Mouse (Mus musculus): Measurements from ENCODE around the gene Grn. TPM values are rescaled to one million over a fixed set of nuclear protein-coding genes. Genes with fewer than 3 reads are reported as not detected.
"Not testable (repeated sequence)": the region's sequence is repeated elsewhere in the genome, so short reads cannot be mapped to it uniquely, and the experiment has no call there.

Gene Grn
- total and polyA plus RNA-seq, 3 experiments, result 63.7 to 453 (median 106) TPM

GRCm38 (mm10) chr11:102409795-102410330 lies 20.3 kb upstream of the Grn start:
- no peak overlapping the region for H3K27ac ChIP-seq (ENCODE audit: insufficient read depth, low read depth)
- dilution Hi-C loops (cut with MboI; ENCODE audit: extremely low pct_ligation_motif_present, extremely low pct_unique_long_range_greater_than_20kb, low sequenced_read_pairs) (loop anchor here (25.0 kb wide), 1 partner anchor 98 kb away; the partner anchor contains the start of gene Ubtf), in situ Hi-C loops (cut with MboI; ENCODE audit: low pct_ligation_motif_present, low pct_unique_long_range_greater_than_20kb, low sequenced_read_pairs) (loop anchor here (5.0 kb wide), 2 partner anchors 88 to 118 kb away; no protein-coding TSS in a partner anchor)
- no peak overlapping the region for H3K9ac ChIP-seq (ENCODE audit: insufficient read depth, low read depth)
- peaks cover 12% of the 10 kb centered on the region for H3K79me2 ChIP-seq (replicated peaks; ENCODE audit: control insufficient read depth, extremely low read depth, insufficient read depth, poor library complexity, severe bottlenecking)
- no peak overlapping the region for H3K4me2 ChIP-seq (ENCODE audit: insufficient read depth, low read depth, poor library complexity, severe bottlenecking)
- no peak for DNase-seq (ENCODE audit: extremely low read depth)
- TF ChIP-seq ZKSCAN1 (IDR thresholded peaks at IDR 0.05; ENCODE audit: borderline replicate concordance, low read depth, low read length) (no peak), CTCF (conservative IDR thresholded peaks at IDR 0.05 in 1 of 2, IDR thresholded peaks at IDR 0.05 in 1 of 2; ENCODE audit: low read depth in 2 of 2, low read length in 2 of 2) (no peak), MXI1 (IDR thresholded peaks at IDR 0.05; ENCODE audit: low read depth, low read length) (no peak), ZMIZ1 (IDR thresholded peaks at IDR 0.05; ENCODE audit: low read depth, low read length) (no peak), JUN (IDR thresholded peaks at IDR 0.05; ENCODE audit: insufficient read depth, low read depth, low read length) (no peak), ZC3H11A (IDR thresholded peaks at IDR 0.05; ENCODE audit: low read depth, low read length) (no peak), MYC (IDR thresholded peaks at IDR 0.05; ENCODE audit: low read depth, low read length) (no peak), NELFE (IDR thresholded peaks at IDR 0.05; ENCODE audit: low read depth, low read length) (no peak)
- H3K36me3 ChIP-seq (replicated peaks in 1 of 2; ENCODE audit: control insufficient read depth in 1 of 2, insufficient read depth in 1 of 2, low read length in 1 of 2), result peaks cover 9 to 12% of the 10 kb centered on the region in 2 experiments
- no peak overlapping the region for H3K4me3 ChIP-seq (replicated peaks in 1 of 3; ENCODE audit: low read depth in 2 of 3, low read length in 2 of 3, poor library complexity in 1 of 3)
- no peaks in the 10 kb centered on the region for H3K9me3 ChIP-seq (replicated peaks; ENCODE audit: low read length)
- H3K27me3 ChIP-seq (replicated peaks), result no peaks in the 10 kb centered on the region
- H3K4me1 ChIP-seq (ENCODE audit: control insufficient read depth in 1 of 2, insufficient read depth in 2 of 2), result peaks cover 10 to 35% of the 10 kb centered on the region in 2 experiments

GRCm38 (mm10) chr11:102410345-102410744 lies 19.8 kb upstream of the Grn start:
- not testable (repeated sequence) for H3K27me3 ChIP-seq (replicated peaks); H3K27ac ChIP-seq (ENCODE audit: insufficient read depth, low read depth); H3K9ac ChIP-seq (ENCODE audit: insufficient read depth, low read depth); H3K4me3 ChIP-seq (replicated peaks in 1 of 3; ENCODE audit: low read depth in 2 of 3, low read length in 2 of 3, poor library complexity in 1 of 3); H3K36me3 ChIP-seq (replicated peaks in 1 of 2; ENCODE audit: control insufficient read depth in 1 of 2, insufficient read depth in 1 of 2, low read length in 1 of 2); DNase-seq (ENCODE audit: extremely low read depth); H3K9me3 ChIP-seq (replicated peaks; ENCODE audit: low read length); H3K4me2 ChIP-seq (ENCODE audit: insufficient read depth, low read depth, poor library complexity, severe bottlenecking)
- dilution Hi-C loops (cut with MboI; ENCODE audit: extremely low pct_ligation_motif_present, extremely low pct_unique_long_range_greater_than_20kb, low sequenced_read_pairs), result loop anchor here (25.0 kb wide), 1 partner anchor 98 kb away; the partner anchor contains the start of gene Ubtf
- peak; percentile 71 for TF ChIP-seq ZNF384 (IDR thresholded peaks at IDR 0.05; ENCODE audit: low read depth, low read length)
- H3K79me2 ChIP-seq (replicated peaks; ENCODE audit: control insufficient read depth, extremely low read depth, insufficient read depth, poor library complexity, severe bottlenecking), result peaks cover 12% of the 10 kb centered on the region
- peaks cover 13 to 31% of the 10 kb centered on the region in 2 experiments for H3K4me1 ChIP-seq (ENCODE audit: control insufficient read depth in 1 of 2, insufficient read depth in 2 of 2)
- in situ Hi-C loops (cut with MboI; ENCODE audit: low pct_ligation_motif_present, low pct_unique_long_range_greater_than_20kb, low sequenced_read_pairs), result loop anchor here (5.0 kb wide), 1 partner anchor 118 kb away; no protein-coding TSS in a partner anchor

GRCm38 (mm10) chr11:102411061-102411460 lies 19.1 kb upstream of the Grn start:
- no peak overlapping the region for H3K4me3 ChIP-seq (replicated peaks in 1 of 3; ENCODE audit: low read depth in 2 of 3, low read length in 2 of 3, poor library complexity in 1 of 3)
- DNase-seq (ENCODE audit: extremely low read depth), result no peak
- in situ Hi-C loops (cut with MboI; ENCODE audit: low pct_ligation_motif_present, low pct_unique_long_range_greater_than_20kb, low sequenced_read_pairs), result loop anchor here (5.0 kb wide), 1 partner anchor 119 kb away; no protein-coding TSS in a partner anchor
- H3K4me1 ChIP-seq (ENCODE audit: control insufficient read depth in 1 of 2, insufficient read depth in 2 of 2), result peaks cover 9 to 24% of the 10 kb centered on the region in 2 experiments
- H3K9me3 ChIP-seq (replicated peaks; ENCODE audit: low read length), result no peaks in the 10 kb centered on the region
- peaks cover 0 to 1% of the 10 kb centered on the region in 2 experiments for H3K36me3 ChIP-seq (replicated peaks in 1 of 2; ENCODE audit: control insufficient read depth in 1 of 2, insufficient read depth in 1 of 2, low read length in 1 of 2)
- dilution Hi-C loops (cut with MboI; ENCODE audit: extremely low pct_ligation_motif_present, extremely low pct_unique_long_range_greater_than_20kb, low sequenced_read_pairs), result loop anchor here (25.0 kb wide), 1 partner anchor 99 kb away; the partner anchor contains the start of gene Ubtf
- no peaks in the 10 kb centered on the region for H3K27me3 ChIP-seq (replicated peaks)
- H3K4me2 ChIP-seq (ENCODE audit: insufficient read depth, low read depth, poor library complexity, severe bottlenecking), result no peak overlapping the region
- H3K79me2 ChIP-seq (replicated peaks; ENCODE audit: control insufficient read depth, extremely low read depth, insufficient read depth, poor library complexity, severe bottlenecking), result peaks cover 7% of the 10 kb centered on the region
- TF ChIP-seq USF2 (conservative IDR thresholded peaks at IDR 0.05; ENCODE audit: low read depth, low read length), result no peak
- TF ChIP-seq HCFC1 (IDR thresholded peaks at IDR 0.05; ENCODE audit: low read depth, low read length), result no peak
- no peak overlapping the region for H3K27ac ChIP-seq (ENCODE audit: insufficient read depth, low read depth)
- H3K9ac ChIP-seq (ENCODE audit: insufficient read depth, low read depth), result no peak overlapping the region

All from CH12.LX (cell line).